Mouse (Mus musculus): ENCODE measurements around the gene Bcl10.
"Not testable (repeated sequence)": the region's sequence is repeated elsewhere in the genome, so short reads cannot be mapped to it uniquely, and the experiment has no call there.

Gene Bcl10

GRCm38 (mm10) chr3:145913263-145913662 lies 9.3 kb upstream of the Bcl10 start:
- no peak for ATAC-seq (ENCODE audit: low TSS enrichment)

GRCm38 (mm10) chr3:145913942-145914341 lies 8.7 kb upstream of the Bcl10 start:
- not testable (repeated sequence) for ATAC-seq (ENCODE audit: low TSS enrichment)

GRCm38 (mm10) chr3:145916374-145916773 lies 6.2 kb upstream of the Bcl10 start:
- ATAC-seq (ENCODE audit: low TSS enrichment) = no peak

- ATAC-seq (ENCODE audit: low TSS enrichment) = no peak
Measured at GRCm38 (mm10) chr3:145916826-145917225, 5.8 kb upstream of the Bcl10 start.

GRCm38 (mm10) chr3:145922971-145923370 lies 367 bp downstream of the Bcl10 start:
- no peak for ATAC-seq (ENCODE audit: low TSS enrichment)

GRCm38 (mm10) chr3:145923874-145924577 lies 1.4 kb downstream of the Bcl10 start:
- ATAC-seq (ENCODE audit: low TSS enrichment) = peak; percentile 97

- peak; percentile 26 for ATAC-seq (ENCODE audit: low TSS enrichment)
Measured at GRCm38 (mm10) chr3:145924649-145925337, 2.2 kb downstream of the Bcl10 start.

- no peak for ATAC-seq (ENCODE audit: low TSS enrichment)
Measured at GRCm38 (mm10) chr3:145925506-145925905, 2.9 kb downstream of the Bcl10 start.

GRCm38 (mm10) chr3:145929525-145930400 lies 7.2 kb downstream of the Bcl10 start:
- no peak for ATAC-seq (ENCODE audit: low TSS enrichment)

- no peak for ATAC-seq (ENCODE audit: low TSS enrichment)
Measured at GRCm38 (mm10) chr3:145933845-145934244, 11.2 kb downstream of the Bcl10 start.

- peak; percentile 94 for ATAC-seq (ENCODE audit: low TSS enrichment)
Measured at GRCm38 (mm10) chr3:145937505-145938404, 15.2 kb downstream of the Bcl10 start, which contains the start of gene 2410004B18Rik. TSS of gene 2410004B18Rik (plus strand) at chr3:145938014.

GRCm38 (mm10) chr3:145938405-145939349 lies 16.1 kb downstream of the Bcl10 start:
- ATAC-seq (ENCODE audit: low TSS enrichment) = peak; percentile 3; the same call in 1 of the 2 replicates

GRCm38 (mm10) chr3:145939402-145939801 lies 16.8 kb downstream of the Bcl10 start:
- no peak for ATAC-seq (ENCODE audit: low TSS enrichment)

GRCm38 (mm10) chr3:145939971-145940370 lies 17.4 kb downstream of the Bcl10 start:
- ATAC-seq (ENCODE audit: low TSS enrichment) = no peak

- ATAC-seq (ENCODE audit: low TSS enrichment) = peak; percentile 26; the same call in 1 of the 2 replicates
Measured at GRCm38 (mm10) chr3:145941971-145942370, 19.4 kb downstream of the Bcl10 start.

GRCm38 (mm10) chr3:145944348-145944747 lies 21.7 kb downstream of the Bcl10 start:
- no peak for ATAC-seq (ENCODE audit: low TSS enrichment)

- ATAC-seq (ENCODE audit: low TSS enrichment) = no peak
Measured at GRCm38 (mm10) chr3:145945904-145946303, 23.3 kb downstream of the Bcl10 start.

GRCm38 (mm10) chr3:145946654-145947053 lies 24.1 kb downstream of the Bcl10 start:
- ATAC-seq (ENCODE audit: low TSS enrichment) = peak; percentile 39

GRCm38 (mm10) chr3:145947539-145948204 lies 25.1 kb downstream of the Bcl10 start:
- ATAC-seq (ENCODE audit: low TSS enrichment) = no peak

Data from frontal cortex, adult (tissue).